Mouse (Mus musculus) stomach, embryonic 14.5 days (tissue): Measurements from ENCODE around the gene Pdcd11. TPM values are rescaled to one million over a fixed set of nuclear protein-coding genes. Genes with fewer than 3 reads are reported as not detected.

Experiments
- ATAC-seq: fragments of 200-750 bp; cut with Nextera tagmentation; 2 replicates; pipeline ENCODE4 v1.8.0; 2017; ENCODE audit warnings: low read depth, moderate TSS enrichment; ENCODE audit not compliant: insufficient number of reproducible peaks, insufficient read depth, low FRiP score
- H3K27ac ChIP-seq: fragments of 300-500 bp; sonication (generic); 2 replicates; pipeline ENCODE4 v1.5.1; 2014; ENCODE audit warnings: mild to moderate bottlenecking, low read length, moderate library complexity, mixed read lengths
- H3K27me3 ChIP-seq: fragments of 300-500 bp; sonication (generic); 2 replicates; pipeline ENCODE4 v1.6.1; 2014; ENCODE audit warnings: low read length, control low read depth, mixed read lengths; ENCODE audit not compliant: control insufficient read depth, insufficient read depth
- H3K36me3 ChIP-seq: fragments of 300-500 bp; sonication (generic); 2 replicates; pipeline ENCODE4 v1.6.1; 2014; ENCODE audit warnings: mild to moderate bottlenecking, control low read depth, low read length, moderate library complexity, mixed read lengths; ENCODE audit not compliant: control insufficient read depth, insufficient read depth
- H3K4me1 ChIP-seq: fragments of 300-500 bp; sonication (generic); 2 replicates; pipeline ENCODE4 v1.6.1; 2014; ENCODE audit warnings: low read length, control low read depth, mixed read lengths; ENCODE audit not compliant: control insufficient read depth, insufficient read depth
- H3K4me2 ChIP-seq: fragments of 300-500 bp; sonication (generic); replicated peaks from 2 replicates; pipeline ENCODE4 v1.6.1; 2014; ENCODE audit warnings: low read depth, low read length, control low read depth
- H3K4me3 ChIP-seq: fragments of 300-500 bp; sonication (generic); 2 replicates; pipeline ENCODE4 v1.5.1; 2014; ENCODE audit warnings: low read depth, low read length, control low read depth
- H3K9ac ChIP-seq: fragments of 300-500 bp; sonication (generic); replicated peaks from 2 replicates; pipeline ENCODE4 v1.6.1; 2014; ENCODE audit warnings: low read depth, mild to moderate bottlenecking, control low read depth, low read length, moderate library complexity, mixed read lengths
- H3K9me3 ChIP-seq: fragments of 300-500 bp; sonication (generic); 2 replicates; pipeline ENCODE4 v1.6.1; 2016; ENCODE audit warnings: low read depth, low read length, control low read depth; ENCODE audit not compliant: control insufficient read depth
- WGBS: fragments of 180-500 bp; shearing (Covaris S2); extraction: QIAGEN DNeasy Blood & Tissue Kit; methylation state at CpG from one replicate; pipeline ENCODE4 v1.1.7; 2014; 5-methylcytosine and 5-hydroxymethylcytosine counted together
- polyA plus RNA-seq: library from polyadenylated mRNA; unstranded; fragments of >200 nt; fragmentation: Nextera tagmentation; extraction: Ambion mirVana; gene quantifications from 2 replicates; pipeline ENCODE4 v1.2.1, GENCODE M21; 2014

The Pdcd11 gene
- polyA plus RNA-seq, 1 experiment from 2014 or later: 10.0 TPM

DNA sequence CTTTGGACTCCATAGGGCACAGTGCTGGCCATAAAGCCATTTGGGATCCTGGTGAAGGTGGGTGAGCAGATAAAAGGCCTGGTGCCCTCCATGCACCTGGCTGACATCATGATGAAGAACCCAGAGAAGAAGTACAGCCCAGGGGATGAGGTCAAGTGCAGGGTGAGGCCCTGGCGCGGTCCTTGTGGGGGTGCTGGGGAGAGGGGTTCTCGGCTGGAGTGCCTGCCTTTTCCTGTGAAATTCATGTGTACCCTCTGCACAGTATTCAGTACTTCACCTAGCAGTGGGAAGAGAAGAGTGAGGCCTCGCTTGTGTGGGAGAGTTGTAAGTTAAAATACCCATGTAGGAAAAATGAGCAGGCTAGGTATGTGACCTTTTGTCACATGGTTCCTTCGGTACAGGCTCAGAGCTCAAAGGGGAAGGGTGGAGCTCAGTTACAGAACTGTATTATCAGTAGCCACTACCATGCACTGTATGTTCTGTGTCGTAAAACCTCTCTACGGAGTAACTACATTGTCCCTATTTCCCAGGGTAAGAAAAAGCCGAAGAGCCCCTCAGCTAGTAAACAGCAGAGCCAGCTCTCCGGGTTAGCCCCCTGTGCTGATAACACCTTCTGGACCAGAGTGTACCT is 14.2 kb downstream of the Pdcd11 start:
- H3K36me3 ChIP-seq: peaks cover 87% of the 10 kb centered on the region
- 89% methylated on average over 9 of the region's 9 CpGs for WGBS
- no peak overlapping the region for H3K27ac ChIP-seq

DNA sequence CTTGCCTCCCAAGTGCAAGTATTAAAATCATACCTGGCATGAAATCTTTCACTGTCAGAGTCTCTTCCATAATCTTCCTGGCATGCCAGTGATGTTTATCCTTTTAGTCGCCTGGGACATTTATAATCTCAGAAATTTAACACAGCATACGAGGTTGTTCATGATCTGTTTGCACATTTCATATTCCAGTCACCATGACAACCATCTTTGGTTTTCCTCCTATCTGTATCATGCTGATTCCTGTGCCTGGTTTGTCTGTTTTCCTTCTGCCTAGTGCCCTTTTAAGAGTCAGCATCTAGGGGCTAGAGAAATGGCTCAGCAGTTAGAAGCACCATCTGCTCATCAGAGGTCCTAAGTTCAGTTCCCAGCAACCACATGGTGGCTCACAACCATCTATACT is 28.1 kb downstream of the Pdcd11 start:
- no peak overlapping the region for H3K4me3 ChIP-seq
- no peak overlapping the region for H3K27ac ChIP-seq
- no peak overlapping the region for H3K4me2 ChIP-seq
- 60% methylated on average over 2 of the region's 2 CpGs for WGBS
- peaks cover 50% of the 10 kb centered on the region for H3K36me3 ChIP-seq
- H3K9ac ChIP-seq: no peak overlapping the region
- no peak for ATAC-seq
- H3K9me3 ChIP-seq: no peaks in the 10 kb centered on the region
- H3K4me1 ChIP-seq: no peaks in the 10 kb centered on the region
- H3K27me3 ChIP-seq: no peaks in the 10 kb centered on the region

More for the DNA sequence above, 14.2 kb downstream of the Pdcd11 start:
- Histone ChIP-seq H3K9me3 (no peaks in the 10 kb centered on the region), H3K27me3 (no peaks in the 10 kb centered on the region), H3K4me2 (no peak overlapping the region), H3K4me1 (no peaks in the 10 kb centered on the region), H3K4me3 (no peak overlapping the region), H3K9ac (no peak overlapping the region)
- no peak for ATAC-seq

DNA sequence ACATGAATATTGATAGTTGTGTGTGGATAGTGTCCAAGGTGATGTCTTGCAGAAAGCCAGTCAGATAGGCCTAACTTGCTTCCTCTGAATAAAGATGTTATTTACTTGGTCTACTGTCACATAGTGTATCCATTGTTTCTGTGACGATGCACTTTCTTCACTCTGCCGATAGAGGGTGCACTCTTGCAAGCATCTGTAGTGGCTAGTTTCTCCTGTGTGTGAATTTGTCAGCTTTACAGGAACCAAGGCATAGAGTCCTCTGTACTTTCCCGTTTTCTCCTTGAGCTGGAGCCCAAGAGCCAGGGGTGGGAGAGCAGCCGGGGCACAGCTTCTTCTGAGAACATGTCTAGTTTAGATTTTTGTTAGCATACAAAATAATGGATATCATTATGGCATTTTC is 30.5 kb downstream of the Pdcd11 start:
- Histone ChIP-seq H3K9ac (no peak overlapping the region), H3K4me2 (no peak overlapping the region), H3K9me3 (no peaks in the 10 kb centered on the region), H3K36me3 (peaks cover 46% of the 10 kb centered on the region), H3K27me3 (no peaks in the 10 kb centered on the region), H3K27ac (no peak overlapping the region), H3K4me1 (no peaks in the 10 kb centered on the region), H3K4me3 (no peak overlapping the region)
- ATAC-seq: no peak
- WGBS: 36% methylated on average over 4 of the region's 4 CpGs

DNA sequence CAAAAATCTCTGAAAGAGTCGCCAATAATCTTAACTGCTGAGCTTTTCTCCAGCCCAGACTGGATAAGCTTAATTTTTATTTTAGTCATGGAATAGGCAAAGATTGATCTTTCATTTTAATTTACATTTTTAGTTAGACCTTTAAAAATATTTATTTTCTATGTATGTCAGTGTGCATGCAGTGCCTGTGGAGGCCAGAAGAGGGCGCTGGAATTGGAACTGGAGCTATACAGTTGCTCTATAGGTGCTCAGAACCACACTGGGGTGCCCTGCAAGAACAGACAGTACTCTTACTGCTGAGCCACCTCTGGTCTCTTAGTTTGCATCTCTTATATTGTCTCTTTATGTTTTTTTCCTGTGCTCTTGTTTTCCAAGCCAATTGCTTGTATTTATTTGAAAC is 32.2 kb downstream of the Pdcd11 start:
- H3K9ac ChIP-seq: no peak overlapping the region
- 24% methylated on average over 2 of the region's 2 CpGs for WGBS

DNA sequence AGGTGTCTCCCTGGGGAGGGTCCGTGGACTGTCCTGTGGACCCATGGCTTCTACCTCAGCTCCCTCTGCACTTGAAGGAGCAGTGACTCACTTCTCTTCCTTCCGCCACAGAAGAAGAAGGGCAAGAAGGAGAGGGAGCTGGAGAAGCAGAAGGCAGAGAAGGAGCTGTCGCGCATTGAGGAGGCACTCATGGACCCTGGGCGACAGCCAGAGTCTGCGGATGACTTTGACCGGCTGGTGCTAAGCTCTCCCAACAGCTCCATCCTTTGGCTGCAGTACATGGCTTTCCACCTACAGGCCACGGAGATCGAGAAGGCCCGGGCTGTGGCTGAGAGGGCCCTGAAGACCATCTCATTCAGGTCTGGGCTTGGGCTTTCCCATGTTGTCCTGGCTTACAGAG is 37.6 kb downstream of the Pdcd11 start:
- no peaks in the 10 kb centered on the region for H3K27me3 ChIP-seq
- H3K9ac ChIP-seq: no peak overlapping the region
- no peak overlapping the region for H3K4me3 ChIP-seq
- no peak for ATAC-seq
- H3K4me1 ChIP-seq: no peaks in the 10 kb centered on the region
- no peaks in the 10 kb centered on the region for H3K9me3 ChIP-seq
- 94% methylated on average over 10 of the region's 10 CpGs for WGBS
- H3K36me3 ChIP-seq: peaks cover 76% of the 10 kb centered on the region
- no peak overlapping the region for H3K27ac ChIP-seq
- H3K4me2 ChIP-seq: no peak overlapping the region

More for the DNA sequence above, 32.2 kb downstream of the Pdcd11 start:
- Histone ChIP-seq H3K4me3 (no peak overlapping the region), H3K27me3 (no peaks in the 10 kb centered on the region), H3K27ac (no peak overlapping the region), H3K9me3 (no peaks in the 10 kb centered on the region), H3K4me1 (no peaks in the 10 kb centered on the region), H3K36me3 (peaks cover 53% of the 10 kb centered on the region), H3K4me2 (no peak overlapping the region)
- no peak for ATAC-seq

DNA sequence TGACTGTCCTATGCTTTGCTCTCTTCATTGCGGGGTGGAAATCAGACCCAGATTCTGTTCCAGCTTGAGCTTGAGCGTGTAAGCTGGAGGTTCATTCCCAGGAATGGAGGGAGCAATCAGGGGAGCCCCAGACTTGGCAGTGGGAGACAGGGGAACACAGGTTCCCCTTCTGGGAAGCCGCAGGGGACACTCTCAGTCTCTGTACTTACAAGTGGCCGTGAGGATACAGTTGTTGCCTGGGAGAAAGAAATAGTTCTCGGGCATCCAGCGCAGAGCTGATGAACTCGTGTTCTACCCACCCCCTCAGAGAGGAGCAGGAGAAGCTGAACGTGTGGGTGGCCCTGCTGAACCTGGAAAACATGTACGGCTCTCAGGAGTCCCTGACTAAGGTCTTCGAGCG is 38.3 kb downstream of the Pdcd11 start:
- no peak for ATAC-seq
- Histone ChIP-seq H3K27ac (no peak overlapping the region), H3K4me2 (no peak overlapping the region)

DNA sequence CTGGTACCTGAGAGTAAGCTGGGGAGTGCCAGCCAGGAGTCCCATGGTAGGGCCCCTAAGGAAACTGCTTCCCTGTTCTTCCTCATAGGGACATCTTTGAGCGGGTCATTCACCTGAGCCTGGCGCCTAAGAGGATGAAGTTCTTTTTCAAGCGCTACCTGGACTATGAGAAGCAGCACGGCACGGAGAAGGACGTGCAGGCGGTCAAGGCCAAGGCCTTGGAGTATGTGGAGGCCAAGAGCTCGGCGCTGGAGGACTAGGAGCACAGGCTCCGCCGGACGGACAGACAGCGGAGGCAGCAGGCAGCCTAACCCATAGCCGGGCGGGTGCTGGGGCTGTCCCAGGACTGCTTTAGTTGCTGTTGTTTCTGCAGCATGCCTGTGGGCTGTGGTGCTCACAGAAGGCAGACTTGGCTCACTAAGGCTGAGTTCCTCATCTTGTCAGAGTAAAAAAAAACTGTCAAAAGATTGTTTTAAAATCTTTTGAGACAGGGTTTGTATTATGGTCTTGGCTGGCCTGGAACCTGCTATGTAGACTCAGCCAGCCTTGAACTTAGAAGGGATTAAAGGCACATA is 40.1 kb downstream of the Pdcd11 start:
- no peaks in the 10 kb centered on the region for H3K9me3 ChIP-seq
- no peak overlapping the region for H3K4me2 ChIP-seq
- no peaks in the 10 kb centered on the region for H3K27me3 ChIP-seq
- H3K9ac ChIP-seq: no peak overlapping the region
- H3K27ac ChIP-seq: no peak overlapping the region
- no peaks in the 10 kb centered on the region for H3K4me1 ChIP-seq
- no peak for ATAC-seq
- no peak overlapping the region for H3K4me3 ChIP-seq
- H3K36me3 ChIP-seq: peaks cover 66% of the 10 kb centered on the region
- 94% methylated on average over 15 of the region's 15 CpGs for WGBS

More for the DNA sequence above, 38.3 kb downstream of the Pdcd11 start:
- H3K4me3 ChIP-seq: no peak overlapping the region
- H3K9me3 ChIP-seq: no peaks in the 10 kb centered on the region
- 92% methylated on average over 11 of the region's 11 CpGs for WGBS
- no peaks in the 10 kb centered on the region for H3K27me3 ChIP-seq
- H3K36me3 ChIP-seq: peaks cover 78% of the 10 kb centered on the region
- no peaks in the 10 kb centered on the region for H3K4me1 ChIP-seq
- no peak overlapping the region for H3K9ac ChIP-seq

DNA sequence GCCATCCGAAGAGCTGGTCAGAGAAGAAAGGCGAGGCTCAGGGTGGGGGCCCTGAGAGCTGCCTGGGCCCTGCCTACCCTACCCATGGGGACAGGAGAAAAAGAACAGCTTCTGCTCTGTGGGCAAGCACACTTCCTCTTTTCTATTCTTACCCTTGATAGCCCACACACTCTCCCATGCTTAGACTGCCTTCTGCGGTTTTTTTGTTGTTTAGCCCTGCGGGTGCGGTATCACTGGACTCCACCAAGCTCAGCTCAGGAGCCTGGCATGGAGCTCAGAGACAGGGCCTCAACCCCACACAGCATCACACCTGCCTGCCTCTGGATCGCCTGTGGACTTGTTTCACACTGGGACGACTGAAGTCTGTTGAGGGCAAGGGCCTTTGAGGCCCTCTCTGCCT is 42.6 kb downstream of the Pdcd11 start:
- H3K4me3 ChIP-seq: no peak overlapping the region

DNA sequence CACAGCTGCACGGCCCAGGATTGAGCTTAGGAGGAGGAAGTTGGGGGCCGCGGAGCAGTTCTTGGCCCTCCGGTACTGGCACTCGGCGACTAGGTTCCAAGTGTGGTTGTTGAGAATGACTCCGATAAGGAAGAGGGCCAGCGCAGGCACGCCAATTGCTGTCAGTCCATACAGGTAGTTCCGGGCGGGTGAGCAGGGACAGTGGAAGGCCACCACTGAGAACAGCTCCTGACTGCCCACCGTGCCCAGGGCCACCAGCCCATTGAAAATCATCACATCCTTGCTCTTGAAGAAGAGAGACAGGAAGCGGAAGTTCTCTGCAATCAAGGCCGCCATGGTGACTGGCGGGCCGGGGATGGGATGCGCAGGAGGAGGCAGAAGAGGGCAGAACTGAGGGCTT is 45.0 kb downstream of the Pdcd11 start:
- H3K4me1 ChIP-seq: peaks cover 20% of the 10 kb centered on the region
- H3K4me3 ChIP-seq: no peak overlapping the region
- peaks cover 19% of the 10 kb centered on the region for H3K36me3 ChIP-seq
- H3K9me3 ChIP-seq: no peaks in the 10 kb centered on the region
- H3K27me3 ChIP-seq: no peaks in the 10 kb centered on the region
- WGBS: 86% methylated on average over 17 of the region's 17 CpGs
- no peak overlapping the region for H3K27ac ChIP-seq
- no peak for ATAC-seq
- H3K9ac ChIP-seq: no peak overlapping the region
- no peak overlapping the region for H3K4me2 ChIP-seq

More for the DNA sequence above, 42.6 kb downstream of the Pdcd11 start:
- no peak for ATAC-seq
- Histone ChIP-seq H3K9ac (no peak overlapping the region), H3K4me1 (peaks cover 12% of the 10 kb centered on the region), H3K27me3 (no peaks in the 10 kb centered on the region), H3K27ac (no peak overlapping the region), H3K4me2 (no peak overlapping the region), H3K9me3 (no peaks in the 10 kb centered on the region), H3K36me3 (peaks cover 43% of the 10 kb centered on the region)
- 93% methylated on average over 7 of the region's 7 CpGs for WGBS
